Mouse (Mus musculus) lung, postnatal 14 days (tissue): ENCODE results near the gene Tctex1d1.

Experiments used
- DNase-seq: peaks from one replicate; pipeline ENCODE4 v3.0.0; 2021

Tctex1d1 gene

GRCm38 (mm10) chr4:102978440-102978839 is at the start of gene Tctex1d1:
Tctex1d1 (plus strand) TSS chr4:102978606.
- no peak for DNase-seq

- no peak for DNase-seq
Observed at GRCm38 (mm10) chr4:102929491-102929890, 48.9 kb upstream of the Tctex1d1 start.

GRCm38 (mm10) chr4:102930679-102931078 is 47.7 kb upstream of the Tctex1d1 start:
- DNase-seq = no peak

- no peak for DNase-seq
Observed at GRCm38 (mm10) chr4:102940266-102940665, 38.1 kb upstream of the Tctex1d1 start.

- no peak for DNase-seq
Observed at GRCm38 (mm10) chr4:102940738-102941137, 37.7 kb upstream of the Tctex1d1 start.

GRCm38 (mm10) chr4:102944325-102944724 is 34.1 kb upstream of the Tctex1d1 start:
- no peak for DNase-seq

- no peak for DNase-seq
Observed at GRCm38 (mm10) chr4:102952476-102952875, 25.9 kb upstream of the Tctex1d1 start.

- DNase-seq = no peak
Observed at GRCm38 (mm10) chr4:102955294-102955956, 23.0 kb upstream of the Tctex1d1 start.

- DNase-seq = no peak
Observed at GRCm38 (mm10) chr4:102959409-102959808, 19.0 kb upstream of the Tctex1d1 start.

- DNase-seq = no peak
Observed at GRCm38 (mm10) chr4:102964174-102964573, 14.2 kb upstream of the Tctex1d1 start.

GRCm38 (mm10) chr4:102967811-102968210 is 10.6 kb upstream of the Tctex1d1 start:
- no peak for DNase-seq

GRCm38 (mm10) chr4:102969599-102969998 is 8.8 kb upstream of the Tctex1d1 start:
- no peak for DNase-seq

- DNase-seq = no peak
Observed at GRCm38 (mm10) chr4:102971159-102971558, 7.2 kb upstream of the Tctex1d1 start.

- DNase-seq = no peak
Observed at GRCm38 (mm10) chr4:102972071-102972470, 6.3 kb upstream of the Tctex1d1 start.

- DNase-seq = no peak
Observed at GRCm38 (mm10) chr4:102974172-102974571, 4.2 kb upstream of the Tctex1d1 start.

GRCm38 (mm10) chr4:102976290-102977275 is 1.8 kb upstream of the Tctex1d1 start:
- no peak for DNase-seq

GRCm38 (mm10) chr4:102977778-102978321 is 556 bp upstream of the Tctex1d1 start:
- no peak for DNase-seq

GRCm38 (mm10) chr4:102979385-102979784 is 979 bp downstream of the Tctex1d1 start:
- DNase-seq = no peak

- DNase-seq = no peak
Observed at GRCm38 (mm10) chr4:102981709-102982108, 3.3 kb downstream of the Tctex1d1 start.

- no peak for DNase-seq
Observed at GRCm38 (mm10) chr4:102986173-102986572, 7.8 kb downstream of the Tctex1d1 start.

GRCm38 (mm10) chr4:102986917-102987316 is 8.5 kb downstream of the Tctex1d1 start:
- DNase-seq = peak; percentile 66

GRCm38 (mm10) chr4:102987325-102987724 is 8.9 kb downstream of the Tctex1d1 start:
- DNase-seq = no peak

- DNase-seq = no peak
Observed at GRCm38 (mm10) chr4:102987756-102988155, 9.3 kb downstream of the Tctex1d1 start.

GRCm38 (mm10) chr4:102988526-102988925 is 10.1 kb downstream of the Tctex1d1 start:
- DNase-seq = no peak
